Mouse (Mus musculus): Measurements from ENCODE around the gene U2af1l4.

The U2af1l4 gene

GRCm38 (mm10) chr7:30614454-30614853 is 51.4 kb downstream of the U2af1l4 start:
- no peak for DNase-seq
